Mouse (Mus musculus) CD4-positive, CD25-positive, alpha-beta regulatory T cell, adult 2 months (primary cell): ENCODE results near the gene Frmd4b.
A peak's percentile ranks its signal among the peaks of the same experiment; 100 is the strongest.
"Not testable (repeated sequence)": the region's sequence is repeated elsewhere in the genome, so short reads cannot be mapped to it uniquely, and the experiment has no call there.

ENCODE experiments used
- DNase-seq: peaks from one replicate; pipeline ENCODE4 v3.0.0-alpha.2; 2012; ENCODE audit warnings: low read depth, low spot score

Gene Frmd4b

GRCm38 (mm10) chr6:97265240-97265639, 352.1 kb downstream of the Frmd4b start:
- no peak for DNase-seq

GRCm38 (mm10) chr6:97263750-97264149, 353.6 kb downstream of the Frmd4b start:
- DNase-seq: peak; percentile 59

- no peak for DNase-seq
These were observed 355.1 kb downstream of the Frmd4b start for GRCm38 (mm10) chr6:97262229-97262628.

- DNase-seq: not testable (repeated sequence)
These were observed 357.4 kb downstream of the Frmd4b start for GRCm38 (mm10) chr6:97259926-97260325.

- DNase-seq: no peak
These were observed 358.9 kb downstream of the Frmd4b start for GRCm38 (mm10) chr6:97258489-97258888.

- no peak for DNase-seq
These were observed 364.6 kb downstream of the Frmd4b start, which contains the start of gene Lmod3 for GRCm38 (mm10) chr6:97252711-97253221. Gene Lmod3, minus strand, starts transcription at chr6:97252759.

- no peak for DNase-seq
These were observed 365.3 kb downstream of the Frmd4b start for GRCm38 (mm10) chr6:97252086-97252485.

- DNase-seq: peak; percentile 85
These were observed 366.4 kb downstream of the Frmd4b start for GRCm38 (mm10) chr6:97250966-97251365.

- no peak for DNase-seq
These were observed 372.1 kb downstream of the Frmd4b start for GRCm38 (mm10) chr6:97245200-97245599.

GRCm38 (mm10) chr6:97242522-97242921, 374.8 kb downstream of the Frmd4b start:
- no peak for DNase-seq

GRCm38 (mm10) chr6:97240092-97240491, 377.2 kb downstream of the Frmd4b start:
- DNase-seq: no peak

GRCm38 (mm10) chr6:97239360-97239759, 378.0 kb downstream of the Frmd4b start:
- peak; percentile 13 for DNase-seq
